Mouse (Mus musculus): ENCODE data around the gene Mfap4. TPM values are rescaled to one million over a fixed set of nuclear protein-coding genes. Genes with fewer than 3 reads are reported as not detected.
A peak's percentile ranks its signal among the peaks of the same experiment; 100 is the strongest.

Mfap4 gene
- polyA plus RNA-seq, 1 experiment from 2014 or later: 2,309 TPM

GRCm38 (mm10) chr11:61498736-61499504 is 13.7 kb downstream of the Mfap4 start:
- no peaks in the 10 kb centered on the region for H3K27me3 ChIP-seq (replicated peaks; ENCODE audit: insufficient read depth, low read length)
- no peaks in the 10 kb centered on the region for H3K4me1 ChIP-seq (ENCODE audit: insufficient read depth, low read depth, low read length)
- H3K27ac ChIP-seq (ENCODE audit: low read length): no peak overlapping the region
- H3K9ac ChIP-seq (replicated peaks; ENCODE audit: low read depth): no peak overlapping the region
- TF ChIP-seq EP300 (IDR thresholded peaks at IDR 0.05): no peak
- no peak for TF ChIP-seq CTCF (IDR thresholded peaks at IDR 0.05)
- H3K4me2 ChIP-seq (replicated peaks; ENCODE audit: low read depth, low read length): no peak overlapping the region
- 39% methylated on average over 6 of the region's 6 CpGs for WGBS
- DNase-seq (ENCODE audit: low spot score) (peak; percentile 47), ATAC-seq (no peak)
- H3K4me3 ChIP-seq (ENCODE audit: low read depth, low read length): no peak overlapping the region
- no peaks in the 10 kb centered on the region for H3K9me3 ChIP-seq (ENCODE audit: low read length)
- H3K36me3 ChIP-seq (ENCODE audit: insufficient read depth, low read length): no peaks in the 10 kb centered on the region

- no peaks in the 10 kb centered on the region for H3K36me3 ChIP-seq (ENCODE audit: insufficient read depth, low read length)
- 61% methylated on average over 8 of the region's 8 CpGs for WGBS
- no peak overlapping the region for H3K9ac ChIP-seq (replicated peaks; ENCODE audit: low read depth)
- no peak for TF ChIP-seq EP300 (IDR thresholded peaks at IDR 0.05)
- no peak for TF ChIP-seq CTCF (IDR thresholded peaks at IDR 0.05)
- H3K4me3 ChIP-seq (ENCODE audit: low read depth, low read length): no peak overlapping the region
- 0 out of 2 replicates have a peak, but pooled peaks cover 2% of the 10 kb centered on the region for H3K4me1 ChIP-seq (ENCODE audit: insufficient read depth, low read depth, low read length)
- ATAC-seq: no peak
- DNase-seq (ENCODE audit: low spot score): no peak
- no peaks in the 10 kb centered on the region for H3K9me3 ChIP-seq (ENCODE audit: low read length)
- H3K4me2 ChIP-seq (replicated peaks; ENCODE audit: low read depth, low read length): no peak overlapping the region
- H3K27ac ChIP-seq (ENCODE audit: low read length): no peak overlapping the region
- no peaks in the 10 kb centered on the region for H3K27me3 ChIP-seq (replicated peaks; ENCODE audit: insufficient read depth, low read length)
Measured at GRCm38 (mm10) chr11:61503933-61504332, 18.7 kb downstream of the Mfap4 start.

- Histone ChIP-seq H3K4me1 (ENCODE audit: insufficient read depth, low read depth, low read length) (0 out of 2 replicates have a peak, but pooled peaks cover 2% of the 10 kb centered on the region), H3K9me3 (ENCODE audit: low read length) (no peaks in the 10 kb centered on the region), H3K4me2 (replicated peaks; ENCODE audit: low read depth, low read length) (peak within 1 kb of the TSS; percentile 55), H3K9ac (replicated peaks; ENCODE audit: low read depth) (0 out of 2 replicates have a peak within 1 kb of the TSS, but pooled peaks have one; percentile 29), H3K4me3 (ENCODE audit: low read depth, low read length) (peak within 1 kb of the TSS; percentile 59), H3K27me3 (replicated peaks; ENCODE audit: insufficient read depth, low read length) (no peaks in the 10 kb centered on the region), H3K36me3 (ENCODE audit: insufficient read depth, low read length) (no peaks in the 10 kb centered on the region), H3K27ac (ENCODE audit: low read length) (no peak within 1 kb of the TSS)
- peak; percentile 96 for DNase-seq (ENCODE audit: low spot score)
- under 1% methylated on average over 39 of the region's 39 CpGs for WGBS
- peak; percentile 92 for ATAC-seq
- peak; percentile 99 for TF ChIP-seq CTCF (IDR thresholded peaks at IDR 0.05)
- TF ChIP-seq EP300 (IDR thresholded peaks at IDR 0.05): no peak
Measured at GRCm38 (mm10) chr11:61504713-61505257, 19.6 kb downstream of the Mfap4 start, which contains the start of gene B9d1. B9d1 (plus strand) TSS chr11:61505144.

GRCm38 (mm10) chr11:61514953-61515352 is 29.7 kb downstream of the Mfap4 start:
- Histone ChIP-seq H3K4me3 (ENCODE audit: low read depth, low read length) (no peak overlapping the region), H3K27me3 (replicated peaks; ENCODE audit: insufficient read depth, low read length) (no peaks in the 10 kb centered on the region), H3K9ac (replicated peaks; ENCODE audit: low read depth) (no peak overlapping the region), H3K4me2 (replicated peaks; ENCODE audit: low read depth, low read length) (no peak overlapping the region), H3K36me3 (ENCODE audit: insufficient read depth, low read length) (peaks cover 19% of the 10 kb centered on the region; the same call in 1 of the 2 replicates), H3K9me3 (ENCODE audit: low read length) (no peaks in the 10 kb centered on the region), H3K27ac (ENCODE audit: low read length) (no peak overlapping the region), H3K4me1 (ENCODE audit: insufficient read depth, low read depth, low read length) (no peaks in the 10 kb centered on the region)
- DNase-seq (ENCODE audit: low spot score) (peak; percentile 63), ATAC-seq (peak; percentile 41)
- TF ChIP-seq EP300 (IDR thresholded peaks at IDR 0.05) (no peak), CTCF (IDR thresholded peaks at IDR 0.05) (peak; percentile 81)
- WGBS: 41% methylated on average over 3 of the region's 3 CpGs

- WGBS: 63% methylated on average over 1 of the region's 1 CpGs
- Histone ChIP-seq H3K9me3 (ENCODE audit: low read length) (no peaks in the 10 kb centered on the region), H3K4me2 (replicated peaks; ENCODE audit: low read depth, low read length) (no peak overlapping the region), H3K36me3 (ENCODE audit: insufficient read depth, low read length) (peaks cover 26% of the 10 kb centered on the region; the same call in 1 of the 2 replicates), H3K4me3 (ENCODE audit: low read depth, low read length) (no peak overlapping the region), H3K9ac (replicated peaks; ENCODE audit: low read depth) (no peak overlapping the region), H3K4me1 (ENCODE audit: insufficient read depth, low read depth, low read length) (no peaks in the 10 kb centered on the region), H3K27me3 (replicated peaks; ENCODE audit: insufficient read depth, low read length) (no peaks in the 10 kb centered on the region), H3K27ac (ENCODE audit: low read length) (no peak overlapping the region)
- TF ChIP-seq CTCF (IDR thresholded peaks at IDR 0.05): no peak
- TF ChIP-seq EP300 (IDR thresholded peaks at IDR 0.05): no peak
- ATAC-seq (no peak), DNase-seq (ENCODE audit: low spot score) (no peak)
Measured at GRCm38 (mm10) chr11:61517971-61518370, 32.7 kb downstream of the Mfap4 start.

GRCm38 (mm10) chr11:61518871-61519270 is 33.6 kb downstream of the Mfap4 start:
- no peaks in the 10 kb centered on the region for H3K4me1 ChIP-seq (ENCODE audit: insufficient read depth, low read depth, low read length)
- no peaks in the 10 kb centered on the region for H3K9me3 ChIP-seq (ENCODE audit: low read length)
- H3K4me2 ChIP-seq (replicated peaks; ENCODE audit: low read depth, low read length): no peak overlapping the region
- H3K9ac ChIP-seq (replicated peaks; ENCODE audit: low read depth): no peak overlapping the region
- DNase-seq (ENCODE audit: low spot score) (no peak), ATAC-seq (no peak)
- 77% methylated on average over 3 of the region's 3 CpGs for WGBS
- H3K27ac ChIP-seq (ENCODE audit: low read length): no peak overlapping the region
- H3K36me3 ChIP-seq (ENCODE audit: insufficient read depth, low read length): peaks cover 26% of the 10 kb centered on the region; the same call in 1 of the 2 replicates
- TF ChIP-seq CTCF (IDR thresholded peaks at IDR 0.05): no peak
- TF ChIP-seq EP300 (IDR thresholded peaks at IDR 0.05): no peak
- H3K4me3 ChIP-seq (ENCODE audit: low read depth, low read length): no peak overlapping the region
- no peaks in the 10 kb centered on the region for H3K27me3 ChIP-seq (replicated peaks; ENCODE audit: insufficient read depth, low read length)

Measured in lung, postnatal 0 days (tissue).